Mouse (Mus musculus) spleen, adult 2 months (tissue): ENCODE measurements around the gene Proser2.

Source experiments
- CTCF ChIP-seq: fragments of 200-500 bp; IDR thresholded peaks from 2 replicates; pipeline ENCODE4 v1.5.1; 2011; ENCODE audit warnings: mild to moderate bottlenecking, inconsistent platforms; ENCODE audit not compliant: insufficient read depth, insufficient read length, insufficient replicate concordance; ENCODE audit errors: extremely low read depth
- POLR2A ChIP-seq: fragments of 200-500 bp; IDR thresholded peaks from 2 replicates; pipeline ENCODE4 v1.6.1; 2011; ENCODE audit warnings: low read depth, low read length, inconsistent platforms

GRCm38 (mm10) chr2:6146257-6146656, 16.2 kb upstream of the Proser2 start:
- TF ChIP-seq CTCF (no peak), POLR2A (no peak)
